14 mouse cellular contexts compared by ENCODE assay signal in genomic region chr11:36443821-36444220, GRCm38 (mm10).
DNase-seq lines count a peak whose midpoint lies in the region.
"Had no signal": no experiment of that assay in that cellular context is flagged by ENCODE, and none has a peak within 500 bp of the region (broad histone marks: within the 10 kb centered on the region; RNA-seq: fewer than 3 reads in every experiment).

No protein-coding gene starts in this region.

- peak; percentile 47 to 67 for DNase-seq in cerebellum, postnatal 10 days
- no peak for DNase-seq in cerebellum, adult 8-10 months
- DNase-seq in cerebellum, postnatal 14 days = peak; percentile 30 to 58
- no peak for DNase-seq in cerebellum, adult 11 months
- DNase-seq: adrenal gland, adult 2 months; adrenal gland, adult 8-10 months; adrenal gland, postnatal 10 days; adrenal gland, postnatal 14 days; adrenal gland, postnatal 25 days; adrenal gland, postnatal 36 days; B cell, adult 2 months; cerebellum, adult 11-12 months; cerebellum, adult 18-20 months; cerebellum, adult 2 months had no signal

Comparison
In these comparisons a context has a peak if more than half of its experiments do, and no peak if none do; other contexts are left out.
1. DNase-seq: peak in cerebellum, postnatal 10 days (2 of 2) and cerebellum, postnatal 14 days (2 of 2); none in cerebellum, adult 8-10 months (single experiment) and cerebellum, adult 11 months (single experiment).